Mouse (Mus musculus) heart, adult 9 months (tissue): Measurements from ENCODE around the gene Ubr7.
A peak's percentile ranks its signal among the peaks of the same experiment; 100 is the strongest.

Experiments used
- DNase-seq, 2 experiments: peaks; one replicate each; pipeline ENCODE4 v3.0.0; 2022; ENCODE audit warnings: low spot score in 2 of 2

Ubr7 gene

DNA sequence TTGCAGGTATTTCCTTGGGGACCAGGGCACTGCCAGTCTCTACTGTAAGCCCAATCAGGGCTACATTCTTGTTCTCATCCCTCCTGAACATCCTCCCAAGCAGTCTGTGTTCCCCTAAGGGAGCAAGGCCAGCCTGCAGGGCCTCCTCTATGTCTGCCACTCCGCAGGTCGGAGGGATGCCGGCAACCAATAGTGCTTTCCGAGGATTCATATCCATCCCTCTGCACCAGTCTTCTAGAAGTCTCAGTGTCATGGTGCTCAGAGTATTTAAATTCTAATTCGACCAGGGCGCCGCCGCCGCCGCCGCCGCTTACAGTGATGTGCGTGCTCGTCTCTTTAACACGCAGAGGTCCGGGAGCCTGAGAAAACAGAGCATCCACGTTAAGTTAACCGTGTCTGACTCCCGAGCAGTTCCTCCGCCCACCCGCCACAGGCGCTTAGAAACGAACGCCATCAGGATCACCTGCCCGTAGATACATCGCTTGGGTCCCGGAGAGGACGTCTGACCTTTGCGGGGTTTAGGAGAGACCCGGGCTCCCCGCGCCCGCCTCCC, 14.7 kb upstream of the Ubr7 start:
- no peak for DNase-seq

DNA sequence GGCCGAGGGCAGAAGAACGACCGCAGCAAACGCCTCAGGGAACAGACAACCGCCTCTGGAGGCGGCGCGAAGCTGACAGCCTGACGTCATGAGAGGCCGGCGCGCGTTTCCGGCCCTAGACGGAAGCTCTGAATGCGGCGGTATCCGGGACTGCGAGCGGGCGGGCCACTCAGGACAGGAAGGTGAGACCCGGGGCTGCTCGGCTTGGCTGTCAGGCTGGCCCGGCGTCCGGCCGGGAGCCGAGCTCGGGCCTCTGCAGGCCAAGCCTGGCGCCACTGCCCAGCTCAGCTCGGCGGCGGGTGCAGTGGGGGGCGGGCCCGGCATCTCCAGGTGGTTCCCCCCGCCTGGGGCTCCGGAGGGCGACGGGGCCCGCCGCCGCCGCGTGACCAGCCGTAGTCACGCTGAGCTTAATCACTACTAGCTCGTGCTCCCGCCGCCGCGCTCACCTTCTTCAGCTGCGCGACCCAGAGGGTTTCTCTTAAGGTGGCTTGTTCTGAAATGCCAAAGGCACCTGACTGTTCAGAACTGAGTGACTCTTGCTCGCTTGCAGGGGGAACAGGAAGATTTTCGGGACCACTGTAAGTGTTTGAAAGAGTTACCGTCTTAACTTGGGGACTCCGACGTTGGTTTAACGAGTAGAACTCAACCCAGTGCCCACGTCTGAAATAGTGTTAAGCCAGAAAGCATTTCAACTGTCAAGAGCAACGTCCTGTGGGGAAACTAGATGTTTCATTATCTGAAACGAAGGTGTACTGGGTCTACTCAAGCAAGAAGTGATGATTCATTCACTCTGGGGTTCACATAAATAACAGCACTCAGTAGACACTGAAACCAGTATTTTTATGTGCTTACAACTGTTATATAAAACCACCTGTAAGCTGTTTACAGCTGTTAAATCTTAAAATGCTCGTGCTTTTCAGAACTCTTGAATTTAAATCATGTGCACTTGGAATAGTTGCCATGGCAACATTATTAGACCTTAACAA, 13.9 kb upstream of the Ubr7 start, which contains the start of the genes Moap1 and Tmem251:
Moap1 (minus strand) TSS at position 73 of the 986 bp plus-strand sequence.
Tmem251 (plus strand) TSS at position 174 of the 986 bp plus-strand sequence.
- peak; percentile 90 to 92 for DNase-seq

- no peak for DNase-seq
Measured at GRCm38 (mm10) chr12:102744839-102745238, 12.9 kb upstream of the Ubr7 start.

DNA sequence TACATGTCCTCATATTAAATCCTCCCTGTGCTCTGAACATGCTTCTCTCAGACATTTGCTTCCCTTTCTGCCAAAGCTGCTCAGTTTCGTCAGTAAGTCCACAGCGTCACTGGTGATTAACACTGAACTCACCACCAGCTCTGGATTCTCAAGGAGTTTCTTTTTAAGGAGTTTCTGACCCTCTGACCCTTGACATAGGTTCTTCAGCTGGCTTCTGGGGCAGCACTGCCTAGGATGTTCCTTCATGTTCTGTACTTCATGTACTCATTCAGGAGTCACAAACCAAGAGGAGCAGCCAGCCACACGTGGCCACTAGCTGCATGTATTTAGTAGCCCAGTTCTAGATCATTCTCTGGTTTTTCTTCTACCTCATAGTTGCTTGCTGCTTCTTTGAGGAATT, 9.5 kb upstream of the Ubr7 start:
- DNase-seq: no peak

- no peak for DNase-seq
Measured at GRCm38 (mm10) chr12:102756304-102756703, 1.5 kb upstream of the Ubr7 start.

GRCm38 (mm10) chr12:102757055-102757688, 595 bp upstream of the Ubr7 start:
- no peak for DNase-seq

DNA sequence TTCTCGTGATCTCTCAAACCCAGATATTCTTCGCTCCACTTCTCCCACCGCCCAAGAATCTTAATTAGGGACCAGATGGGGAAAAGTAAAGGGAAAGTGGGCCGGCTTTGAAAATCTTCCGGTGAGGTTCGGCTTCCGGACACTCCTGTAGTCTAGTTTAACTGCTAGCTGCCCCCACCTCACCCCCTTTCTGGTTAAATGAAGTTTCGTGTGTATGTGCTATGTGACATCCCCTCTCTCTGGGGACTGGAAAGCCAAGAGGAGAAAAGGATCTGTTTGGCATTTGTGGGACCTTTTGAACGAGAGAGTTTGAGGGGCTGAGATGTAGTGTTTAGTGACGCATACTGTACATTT, 613 bp downstream of the Ubr7 start, which contains the start of gene Gm20604:
Gm20604 (minus strand) TSS at position 270 of the 354 bp plus-strand sequence.
- DNase-seq: no peak

DNA sequence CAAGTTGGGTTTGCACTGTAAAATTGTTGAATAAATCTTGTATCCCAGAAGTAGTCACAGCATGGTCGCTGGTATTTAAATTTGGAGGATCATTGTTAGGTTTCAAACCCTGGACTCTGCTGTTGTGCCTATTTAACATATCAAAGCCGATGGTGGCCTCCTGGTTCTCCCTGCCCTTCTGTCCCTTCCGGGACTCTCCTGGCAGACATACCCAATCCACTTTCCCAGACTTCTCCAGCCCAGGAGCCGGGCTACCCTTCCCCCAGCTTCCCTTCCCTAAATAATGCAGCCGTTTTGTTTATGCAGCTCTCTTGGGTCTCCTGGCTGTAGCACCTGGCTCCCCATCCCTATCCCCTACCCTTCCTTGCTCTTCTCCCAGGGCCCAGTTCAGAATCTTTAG, 1.2 kb downstream of the Ubr7 start:
- DNase-seq: no peak

DNA sequence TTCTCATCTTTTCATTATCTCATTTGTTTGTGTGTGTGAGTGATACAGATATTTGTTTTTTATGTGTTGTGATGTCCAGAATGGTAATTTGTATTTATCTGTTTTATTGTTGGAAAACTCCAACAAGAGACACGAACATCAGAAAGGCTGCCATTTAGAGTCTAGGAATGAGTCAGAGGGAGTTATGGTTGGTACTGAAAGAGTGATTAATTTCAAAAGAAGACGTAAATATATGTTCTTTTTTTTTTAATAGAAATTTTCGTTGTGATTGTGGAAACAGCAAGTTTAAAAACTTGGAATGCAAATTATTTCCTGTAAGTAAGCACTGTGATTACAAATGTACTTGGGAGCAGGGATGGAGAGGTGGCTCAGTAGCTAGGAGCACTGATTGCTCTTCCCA, 3.9 kb downstream of the Ubr7 start:
- DNase-seq: no peak

- DNase-seq: no peak
Measured at GRCm38 (mm10) chr12:102763696-102764095, 5.9 kb downstream of the Ubr7 start.

- no peak for DNase-seq
Measured at GRCm38 (mm10) chr12:102769000-102769399, 11.2 kb downstream of the Ubr7 start.

GRCm38 (mm10) chr12:102771601-102772000, 13.8 kb downstream of the Ubr7 start:
- DNase-seq: no peak

DNA sequence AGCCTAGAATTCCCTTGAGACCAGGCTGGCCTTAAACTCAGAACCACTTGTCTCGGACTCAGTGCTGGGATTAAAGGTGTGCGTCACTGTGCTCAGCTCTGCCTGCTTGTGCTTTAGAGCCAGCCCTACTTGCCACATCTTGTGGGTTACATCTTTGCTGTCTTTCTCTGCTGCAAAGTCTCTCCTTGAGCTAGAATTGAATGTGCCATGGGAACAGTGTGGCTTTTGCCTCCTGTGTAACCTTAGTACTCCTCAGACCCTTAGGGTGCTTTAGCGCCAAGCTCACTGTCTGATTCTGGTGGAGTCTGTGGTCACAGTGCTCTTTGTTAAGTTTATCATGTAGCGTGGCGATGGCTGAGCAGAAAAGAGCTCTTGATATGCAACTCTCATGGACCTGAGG, 14.9 kb downstream of the Ubr7 start:
- DNase-seq: no peak

GRCm38 (mm10) chr12:102776035-102776434, 18.3 kb downstream of the Ubr7 start:
- DNase-seq: no peak

DNA sequence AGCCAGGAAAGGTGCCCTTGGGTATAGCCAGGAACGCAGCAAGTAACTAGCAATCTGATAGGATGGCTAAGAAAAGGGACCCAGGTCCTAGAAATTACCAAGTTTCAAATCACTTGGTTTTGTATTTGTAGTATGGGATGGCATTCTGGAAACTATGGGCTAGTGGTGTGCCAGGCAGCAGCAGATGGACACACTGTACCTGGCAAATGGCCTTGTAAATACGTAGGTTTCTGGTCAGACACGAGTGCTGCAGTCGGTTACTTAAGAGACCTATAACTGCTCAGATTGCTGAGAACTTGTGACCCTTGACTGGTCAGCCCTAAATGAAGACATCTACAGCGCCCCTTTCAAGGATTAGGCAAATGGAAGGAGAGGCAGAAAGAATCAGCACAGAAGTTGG, 20.4 kb downstream of the Ubr7 start:
- DNase-seq: no peak

DNA sequence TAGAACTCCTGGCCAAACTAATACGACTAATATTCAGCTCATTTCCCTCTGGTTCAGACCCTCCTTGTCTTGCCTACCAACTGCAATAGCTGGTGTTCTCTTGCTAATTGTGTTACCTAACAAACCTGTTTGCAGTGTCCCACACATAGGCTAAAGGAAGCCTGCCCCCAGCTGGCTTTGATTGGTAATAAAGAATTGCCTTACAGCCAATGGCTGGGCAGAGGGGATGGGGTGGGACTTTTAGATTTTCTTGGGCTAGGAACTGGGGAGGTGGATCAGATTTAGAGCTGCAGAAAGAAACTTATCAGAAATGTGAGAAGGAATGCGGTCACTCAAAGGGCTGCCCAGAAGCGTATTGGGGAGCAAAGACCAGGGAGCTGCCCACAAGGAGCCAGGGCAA, 21.7 kb downstream of the Ubr7 start:
- no peak for DNase-seq

- DNase-seq: no peak
Measured at GRCm38 (mm10) chr12:102782841-102783240, 25.1 kb downstream of the Ubr7 start.

- no peak for DNase-seq
Measured at GRCm38 (mm10) chr12:102784899-102785592, 27.3 kb downstream of the Ubr7 start.

DNA sequence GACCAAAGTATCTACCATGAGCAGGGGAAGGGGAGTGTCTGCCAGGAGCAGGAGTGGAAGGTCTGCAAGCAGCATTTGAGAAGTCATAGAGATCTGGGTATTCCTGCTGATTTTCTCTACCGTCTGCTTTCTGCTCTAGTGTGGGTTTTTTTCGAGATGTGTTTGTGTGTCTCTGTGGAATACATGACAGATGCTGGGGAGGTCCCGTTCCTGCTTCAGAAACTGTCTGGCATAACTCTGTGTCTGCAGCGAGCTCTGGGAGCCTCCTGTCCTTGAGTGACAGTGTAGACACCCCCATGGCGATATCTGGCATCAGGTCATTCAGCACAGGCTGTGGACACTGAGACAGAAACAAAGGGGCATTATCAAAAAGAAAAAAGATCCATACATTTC, 27.8 kb downstream of the Ubr7 start:
- DNase-seq: no peak

DNA sequence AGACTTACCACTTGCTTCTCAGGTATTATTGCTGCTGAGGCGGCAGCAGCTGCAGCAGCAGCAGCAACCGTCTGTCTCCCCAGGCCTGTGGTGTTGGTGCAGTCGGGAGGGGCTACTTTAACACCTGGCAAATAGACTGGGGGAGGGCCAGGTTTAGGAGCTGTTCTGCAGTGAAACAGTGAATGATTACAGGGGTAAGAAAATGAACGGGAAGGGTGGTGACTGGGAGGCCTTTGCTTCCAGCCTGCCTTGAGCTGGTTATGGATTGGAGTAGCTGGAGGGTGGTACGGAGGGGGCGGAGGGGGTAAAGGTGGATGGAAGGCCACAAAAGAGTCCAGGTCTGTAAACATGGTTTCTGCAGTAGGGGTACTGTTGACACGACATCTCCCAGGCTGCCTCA, 30.2 kb downstream of the Ubr7 start:
- no peak for DNase-seq

DNA sequence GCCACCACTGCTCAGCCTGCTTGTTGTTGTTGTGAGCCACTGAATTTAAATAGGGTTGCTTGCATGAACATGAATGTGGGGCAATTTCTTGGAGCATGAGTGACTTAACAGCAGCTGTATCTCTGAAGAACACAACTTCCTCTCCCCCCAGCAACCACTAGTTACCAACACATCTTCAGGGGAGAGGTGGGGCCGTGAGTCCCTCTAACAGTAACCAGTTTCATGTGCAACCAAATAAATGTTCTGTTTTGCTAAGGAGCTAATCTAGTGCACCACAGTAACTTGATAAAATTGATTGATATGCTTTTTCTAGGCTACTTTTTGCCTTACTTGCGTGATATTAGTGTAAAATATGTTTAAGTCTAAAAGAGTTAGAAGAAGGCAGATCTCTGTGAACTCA, 41.8 kb downstream of the Ubr7 start:
- DNase-seq: no peak

DNA sequence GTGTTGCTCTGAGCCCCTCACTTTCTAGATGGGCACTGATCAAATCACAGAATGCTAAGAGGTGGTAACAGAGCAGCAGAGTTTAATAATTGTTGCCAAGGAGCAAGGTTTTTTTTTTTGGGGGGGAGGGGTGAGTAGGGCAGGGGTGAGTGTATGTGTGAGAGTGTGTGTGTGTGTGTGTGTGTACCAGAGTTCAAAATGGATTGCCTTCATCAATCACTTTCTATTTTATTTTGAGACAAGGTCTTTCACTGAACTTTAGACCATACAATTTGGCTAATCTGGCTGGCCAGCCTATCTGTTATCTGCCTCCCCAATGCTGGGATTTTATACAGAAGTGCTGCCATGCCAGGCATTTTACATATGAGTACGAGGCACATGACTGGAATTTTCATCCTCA, 57.1 kb downstream of the Ubr7 start:
- no peak for DNase-seq
